Mouse (Mus musculus): ENCODE measurements at regions not wholly inside any gene's neighbourhood (a gene's known extent, or its start where the extent isn't known, plus 50 kb on each side); places are given as distances from the start of the nearest gene placed in this dataset.
A peak's percentile ranks its signal among the peaks of the same experiment; 100 is the strongest.

DNA sequence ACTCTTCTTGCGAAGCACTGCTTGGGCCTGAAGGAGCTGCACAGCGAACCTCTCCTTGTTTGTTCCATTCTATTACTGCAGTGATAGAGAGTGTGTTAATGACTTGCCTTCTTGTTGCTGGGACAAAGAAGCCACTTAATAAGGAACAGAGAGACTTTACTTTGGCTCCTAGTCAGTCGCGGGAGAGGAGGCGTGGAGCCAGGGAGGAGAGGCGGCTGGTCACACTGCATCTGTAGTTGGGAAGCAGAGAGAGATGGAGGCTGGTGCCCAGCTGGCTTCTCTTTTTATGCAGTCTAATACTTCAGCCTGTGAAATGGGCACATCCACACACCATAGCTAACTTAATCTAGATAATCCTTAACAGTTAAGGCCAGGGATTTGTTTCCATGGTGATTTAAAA is 159.4 kb upstream of the Kcnab2 start:
- no peak for DNase-seq (ENCODE audit: low spot score in 2 of 2)

DNA sequence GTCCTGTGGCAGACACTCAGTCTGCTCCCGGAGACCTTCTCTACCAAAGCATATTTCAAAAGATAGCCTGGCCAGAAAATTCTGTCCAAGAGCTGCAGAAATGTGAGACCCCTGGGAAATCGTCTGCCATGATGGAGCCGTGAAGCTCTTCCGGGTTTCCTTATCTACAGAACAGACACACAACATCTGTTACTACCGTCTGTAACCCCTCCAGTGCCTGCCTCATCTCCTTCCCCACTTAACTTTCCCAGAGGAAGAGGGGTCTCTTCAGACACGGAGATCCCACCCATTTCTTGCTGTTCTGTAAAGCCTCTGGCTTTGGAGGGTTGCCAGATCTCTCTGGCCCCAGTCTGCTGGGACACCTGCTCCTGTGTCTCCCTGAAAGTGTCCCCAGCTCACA is 156.2 kb upstream of the Kcnab2 start:
- DNase-seq (ENCODE audit: low spot score in 2 of 2), result no peak

DNA sequence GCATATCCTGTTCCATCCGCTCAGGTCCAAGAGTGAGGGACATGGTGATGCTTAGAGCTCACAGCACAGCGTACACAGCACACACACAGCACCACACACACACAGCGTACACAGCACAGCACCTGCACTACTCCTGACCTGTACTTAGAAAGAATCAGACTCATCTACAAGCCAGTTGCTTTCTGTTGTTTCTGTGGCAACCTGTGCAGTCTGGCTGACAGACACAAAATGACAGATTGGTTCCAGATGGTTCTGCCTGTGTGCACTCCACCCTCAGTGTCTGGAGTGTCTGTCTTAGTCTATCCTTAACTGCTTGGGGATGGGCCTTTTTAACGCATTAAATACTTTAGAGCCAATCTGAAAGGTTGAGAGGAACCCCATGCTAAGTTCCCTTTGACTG is 150.4 kb upstream of the Kcnab2 start:
- DNase-seq (ENCODE audit: low spot score in 2 of 2), result no peak

DNA sequence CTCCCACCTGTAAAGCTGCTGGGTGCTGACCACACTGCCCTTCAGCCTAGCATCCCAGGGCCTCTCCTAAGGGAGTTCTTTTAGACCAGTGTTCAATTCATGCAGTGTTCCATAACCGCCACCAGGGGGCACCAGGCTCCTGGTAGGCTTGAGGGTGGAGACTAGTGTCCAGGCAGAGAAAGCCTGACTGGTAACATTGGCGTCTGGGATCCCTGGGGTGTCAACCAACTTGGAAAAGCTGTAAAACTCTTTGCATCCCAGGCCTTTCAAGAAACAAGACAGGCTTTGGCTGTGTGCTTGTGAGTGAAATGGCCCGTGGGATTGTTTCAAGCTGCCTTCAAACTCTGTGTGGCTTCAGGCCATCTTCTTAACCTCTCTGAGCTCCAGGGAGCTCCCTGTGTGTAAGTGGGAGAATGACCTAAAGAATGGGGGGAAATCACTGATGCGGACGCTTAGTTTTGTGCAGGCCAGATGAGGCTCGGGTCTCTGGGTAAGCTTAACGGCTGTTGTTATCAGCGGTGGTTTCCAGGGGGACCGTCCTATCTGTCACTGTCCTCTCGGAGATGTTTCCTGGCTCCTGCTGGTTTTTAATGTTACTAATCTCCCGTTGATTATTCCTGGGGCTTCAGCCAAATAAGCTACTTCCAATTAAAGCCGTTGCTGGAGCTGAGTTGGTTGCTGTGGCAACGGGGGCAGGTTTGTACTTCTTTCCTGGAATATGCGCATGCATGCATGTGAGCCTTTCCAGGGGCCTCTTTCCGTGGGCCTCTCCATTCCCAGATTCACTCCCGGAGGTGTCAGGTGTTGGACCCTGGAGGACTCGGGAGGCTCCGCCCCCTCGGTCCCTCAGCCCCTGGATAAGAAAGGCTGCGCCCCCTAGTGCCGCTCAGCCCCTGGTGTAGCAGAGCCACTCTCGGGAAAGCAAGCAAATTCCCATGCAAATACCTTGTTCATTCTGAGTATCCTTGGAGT is 147.6 kb upstream of the Kcnab2 start:
- DNase-seq (ENCODE audit: low spot score in 2 of 2), result peak in 1 of 2 experiments; percentile 73

DNA sequence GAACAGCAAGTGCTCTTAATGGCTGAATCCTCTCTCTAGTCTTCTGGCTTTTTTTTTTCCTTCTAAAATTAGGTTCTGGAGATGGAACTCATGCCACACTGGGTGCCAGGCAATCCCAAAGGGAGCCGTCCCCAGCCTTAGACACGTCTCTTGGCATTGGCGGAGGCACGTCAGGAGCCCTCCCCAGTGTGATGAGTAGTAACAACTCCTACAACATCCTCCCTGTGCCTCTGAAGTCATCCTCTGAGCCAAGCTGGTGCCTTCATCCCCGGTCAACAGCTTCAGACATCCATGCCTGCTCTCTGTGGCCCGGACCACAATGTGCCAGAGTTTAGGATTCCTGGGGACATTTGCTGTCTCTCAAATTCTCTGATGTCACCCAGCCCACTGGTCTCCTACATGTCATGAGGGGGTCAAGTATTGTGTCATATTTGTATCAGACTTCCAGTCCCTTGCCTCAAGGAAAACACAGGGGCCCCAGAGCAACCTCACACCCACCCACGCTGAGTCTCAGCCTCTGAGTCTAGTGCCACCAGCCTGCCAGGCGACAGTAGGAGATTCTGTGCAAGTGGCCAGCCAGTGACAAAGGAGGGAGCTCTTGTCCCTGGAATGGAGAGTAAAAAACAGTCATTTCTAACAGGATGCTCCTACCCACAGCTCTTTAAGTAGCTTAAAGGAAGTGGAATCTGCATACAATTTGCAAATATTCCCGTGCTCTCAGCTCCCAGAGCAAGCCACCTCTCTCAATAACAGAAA is 144.5 kb upstream of the Kcnab2 start:
- no peak for DNase-seq (ENCODE audit: low spot score in 2 of 2)

DNA sequence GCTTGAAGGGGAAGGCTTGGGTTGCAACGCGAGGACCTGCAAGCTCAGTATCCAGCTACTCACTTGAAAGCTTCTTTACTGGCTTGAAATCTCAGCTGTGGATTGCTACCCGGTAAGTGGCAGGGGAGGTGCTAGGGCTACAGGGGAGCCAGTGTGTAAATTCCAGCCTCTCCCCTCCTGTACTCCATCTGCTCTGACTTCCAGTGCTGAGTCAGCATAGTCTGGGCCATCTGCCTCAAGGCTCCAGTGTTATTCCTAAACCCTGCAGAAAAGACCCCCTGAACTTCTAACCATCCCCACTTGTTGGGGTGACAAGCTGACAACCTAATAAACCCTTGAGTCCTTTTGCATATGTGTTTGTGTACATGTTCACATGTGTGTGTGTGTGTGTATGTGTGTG is 140.0 kb upstream of the Kcnab2 start:
- no peak for DNase-seq (ENCODE audit: low spot score in 2 of 2)

DNA sequence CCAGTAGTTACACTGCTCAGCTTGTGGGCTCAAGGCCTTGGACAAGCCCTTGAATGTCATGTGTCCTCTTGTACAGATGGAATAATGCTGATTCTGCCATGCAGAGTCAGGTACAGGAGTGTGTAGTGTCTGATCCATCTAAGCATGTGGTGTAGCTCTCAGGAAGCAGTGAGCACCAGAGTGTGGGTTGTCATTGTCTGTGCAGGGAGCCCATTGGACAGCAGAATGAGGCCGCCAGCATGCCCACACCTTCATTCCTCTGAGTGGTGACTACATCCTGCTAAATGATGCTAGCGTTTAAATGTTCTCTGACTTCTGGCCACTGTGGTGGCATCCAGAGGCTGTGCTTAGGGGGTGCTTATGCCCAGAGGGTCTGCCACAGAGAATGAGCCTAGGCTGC is 137.5 kb upstream of the Kcnab2 start:
- DNase-seq (ENCODE audit: low spot score in 2 of 2), result no peak

DNA sequence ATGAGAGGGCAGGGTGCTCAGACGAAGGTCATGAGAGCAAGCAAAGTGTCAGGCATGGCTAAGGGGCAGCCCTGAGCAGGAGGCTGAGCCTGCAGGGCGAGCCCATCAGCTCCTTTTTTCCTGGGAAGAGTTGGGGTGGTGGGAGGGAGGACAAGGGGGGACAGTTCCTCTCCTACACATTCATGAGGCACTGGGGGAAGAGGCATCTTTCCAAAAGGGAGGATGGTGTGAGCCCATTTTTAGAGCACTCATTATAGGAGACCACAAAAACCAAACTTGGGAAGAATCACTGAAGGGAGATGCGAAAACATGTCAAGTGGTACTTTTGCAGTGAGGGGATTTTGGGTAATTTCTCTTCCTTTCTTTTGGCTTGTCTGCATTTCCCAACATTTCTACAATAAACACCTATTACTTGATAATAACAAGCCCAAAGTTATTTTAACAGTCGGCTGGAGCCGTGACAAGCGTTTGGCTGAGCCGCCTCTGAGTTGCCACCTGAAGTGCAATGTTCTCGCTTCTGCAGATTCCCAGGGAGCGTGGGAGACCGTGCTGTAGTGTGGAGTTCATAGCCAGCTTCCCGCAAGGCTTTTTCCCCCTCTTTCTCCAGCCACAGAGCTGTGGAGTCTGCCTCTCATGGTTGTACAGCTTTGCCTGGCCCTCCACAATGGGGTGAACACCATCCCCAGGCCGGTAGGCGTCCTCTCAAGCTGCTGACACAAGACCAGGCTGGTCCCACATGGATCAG is 136.9 kb upstream of the Kcnab2 start:
- DNase-seq (ENCODE audit: low spot score in 2 of 2), result no peak

All from cerebellum, postnatal 4 days (tissue).